Mouse (Mus musculus): ENCODE data around the gene Adcy6.

DNA sequence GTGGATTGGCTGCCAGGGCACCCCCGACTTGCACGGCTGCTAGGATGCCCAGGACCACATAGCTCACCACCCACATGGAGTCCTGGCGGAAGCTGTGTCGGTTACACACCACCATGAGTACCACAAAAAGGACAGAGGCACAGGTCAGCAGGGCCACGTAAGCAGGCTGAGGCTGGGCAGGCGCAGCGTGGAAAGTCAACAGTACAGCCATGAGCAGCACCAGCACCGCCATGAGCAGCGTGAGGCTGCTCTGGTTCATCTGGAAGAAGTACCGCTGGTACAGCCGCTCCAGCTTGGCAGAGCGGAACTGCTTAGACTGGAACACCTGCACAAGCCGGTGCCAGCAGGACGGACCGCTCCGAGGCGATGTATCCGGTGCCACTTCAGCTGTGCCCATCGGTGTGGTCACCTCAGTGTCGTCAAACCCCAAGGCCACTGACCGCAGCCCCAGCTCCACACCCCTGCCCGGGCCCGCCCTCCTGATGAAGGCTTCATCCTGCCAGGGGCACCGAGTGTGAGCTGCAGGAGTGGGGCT is 5.8 kb downstream of the Adcy6 start:
- TF ChIP-seq POLR2A (IDR thresholded peaks at IDR 0.05; ENCODE audit: borderline replicate concordance, extremely low read depth, insufficient read depth, insufficient read length, poor library complexity, severe bottlenecking) (no peak), CTCF (IDR thresholded peaks at IDR 0.05; ENCODE audit: borderline replicate concordance, extremely low read depth, insufficient read depth, insufficient read length) (no peak)
